Mouse (Mus musculus) left cerebral cortex, postnatal 4 days (tissue): ENCODE measurements around the gene Secisbp2. TPM values are rescaled to one million over a fixed set of nuclear protein-coding genes. Genes with fewer than 3 reads are reported as not detected.
"Not testable (repeated sequence)": the region's sequence is repeated elsewhere in the genome, so short reads cannot be mapped to it uniquely, and the experiment has no call there.

Experiments used
- DNase-seq: peaks from one replicate; pipeline ENCODE4 v3.0.0-alpha.2; 2022
- intact Hi-C: fragments of 180-260 bp; cut with DNase I; formaldehyde crosslinking; loops from one replicate; pipeline ENCODE4 v1.15.1; 2025
- total RNA-seq, 2 experiments: library from RNA; stranded (reverse); gene quantifications; 2 replicates each; pipeline ENCODE4 v1.2.3; 2021

Secisbp2 gene
- 10 to 100 TPM; 20.5 to 23.1 TPM for total RNA-seq

- intact Hi-C loops = no loop called here
- DNase-seq = peak; percentile 95
These were observed at the start of gene Secisbp2 for GRCm38 (mm10) chr13:51651408-51652064. Secisbp2 (plus strand) TSS chr13:51651697.

GRCm38 (mm10) chr13:51602764-51603163 is 48.7 kb upstream of the Secisbp2 start:
- DNase-seq = no peak
- intact Hi-C loops = no loop called here

- DNase-seq = peak; percentile 27
- intact Hi-C loops = no loop called here
These were observed 48.1 kb upstream of the Secisbp2 start for GRCm38 (mm10) chr13:51603221-51603893.

GRCm38 (mm10) chr13:51603894-51604244 is 47.6 kb upstream of the Secisbp2 start:
- DNase-seq = peak; percentile 17
- intact Hi-C loops = no loop called here

- no peak for DNase-seq
- intact Hi-C loops = no loop called here
These were observed 42.3 kb upstream of the Secisbp2 start for GRCm38 (mm10) chr13:51609231-51609630.

GRCm38 (mm10) chr13:51611060-51611459 is 40.4 kb upstream of the Secisbp2 start:
- DNase-seq = no peak
- intact Hi-C loops = loop anchor here (10.0 kb wide), 1 partner anchor 186 kb away; no protein-coding TSS in a partner anchor

- intact Hi-C loops = loop anchor here (10.0 kb wide), 1 partner anchor 187 kb away; no protein-coding TSS in a partner anchor
- no peak for DNase-seq
These were observed 40.0 kb upstream of the Secisbp2 start for GRCm38 (mm10) chr13:51611500-51611899.

GRCm38 (mm10) chr13:51615815-51616214 is 35.7 kb upstream of the Secisbp2 start:
- DNase-seq = no peak
- intact Hi-C loops = loop anchor here (5.0 to 10.0 kb wide), 3 partner anchors 49 to 659 kb away; partner anchors contain the start of gene Shc3

- DNase-seq = peak; percentile 68
- intact Hi-C loops = loop anchor here (5.0 to 10.0 kb wide), 3 partner anchors 49 to 659 kb away; partner anchors contain the start of gene Shc3
These were observed 35.0 kb upstream of the Secisbp2 start for GRCm38 (mm10) chr13:51616417-51617044.

GRCm38 (mm10) chr13:51617306-51617705 is 34.2 kb upstream of the Secisbp2 start:
- intact Hi-C loops = loop anchor here (5.0 to 10.0 kb wide), 3 partner anchors 50 to 660 kb away; partner anchors contain the start of gene Shc3
- DNase-seq = no peak

GRCm38 (mm10) chr13:51617861-51618260 is 33.6 kb upstream of the Secisbp2 start:
- intact Hi-C loops = loop anchor here (5.0 to 10.0 kb wide), 3 partner anchors 51 to 661 kb away; partner anchors contain the start of gene Shc3
- DNase-seq = peak; percentile 72

GRCm38 (mm10) chr13:51618602-51619001 is 32.9 kb upstream of the Secisbp2 start:
- DNase-seq = no peak
- intact Hi-C loops = loop anchor here (5.0 to 10.0 kb wide), 3 partner anchors 51 to 661 kb away; partner anchors contain the start of gene Shc3

GRCm38 (mm10) chr13:51622626-51623025 is 28.9 kb upstream of the Secisbp2 start:
- no peak for DNase-seq
- intact Hi-C loops = no loop called here

GRCm38 (mm10) chr13:51623678-51624077 is 27.8 kb upstream of the Secisbp2 start:
- intact Hi-C loops = no loop called here

GRCm38 (mm10) chr13:51628273-51628848 is 23.1 kb upstream of the Secisbp2 start:
- no peak for DNase-seq
- intact Hi-C loops = no loop called here

More at GRCm38 (mm10) chr13:51623678-51624077, 27.8 kb upstream of the Secisbp2 start:
- no peak for DNase-seq

GRCm38 (mm10) chr13:51631354-51631992 is 20.0 kb upstream of the Secisbp2 start:
- no peak for DNase-seq
- intact Hi-C loops = no loop called here

- intact Hi-C loops = no loop called here
- DNase-seq = no peak
These were observed 18.8 kb upstream of the Secisbp2 start for GRCm38 (mm10) chr13:51632560-51633218.

- intact Hi-C loops, DNase-seq: not testable (repeated sequence)
These were observed 16.1 kb upstream of the Secisbp2 start for GRCm38 (mm10) chr13:51635384-51635783.

- intact Hi-C loops = no loop called here
- DNase-seq = no peak
These were observed 12.5 kb upstream of the Secisbp2 start for GRCm38 (mm10) chr13:51638958-51639357.

GRCm38 (mm10) chr13:51641424-51641823 is 10.1 kb upstream of the Secisbp2 start:
- DNase-seq = no peak
- intact Hi-C loops = no loop called here
